Mouse (Mus musculus): ENCODE measurements around the gene Usp54. TPM values are rescaled to one million over a fixed set of nuclear protein-coding genes. Genes with fewer than 3 reads are reported as not detected.

Gene Usp54
- polyA plus RNA-seq, 1 experiment: 1.9 TPM

GRCm38 (mm10) chr14:20658326-20658725 is 17.5 kb upstream of the Usp54 start:
- Histone ChIP-seq H3K27me3 (ENCODE audit: control insufficient read depth, insufficient read depth, low read length) (0 out of 2 replicates have a peak, but pooled peaks cover 2% of the 10 kb centered on the region), H3K4me3 (ENCODE audit: extremely low read depth, insufficient read depth, insufficient read length) (no peak overlapping the region), H3K4me1 (ENCODE audit: control insufficient read depth, insufficient read depth, insufficient read length) (no peaks in the 10 kb centered on the region), H3K27ac (ENCODE audit: insufficient read depth, low read length) (no peak overlapping the region), H3K36me3 (ENCODE audit: control insufficient read depth, insufficient read depth, low read length) (no peaks in the 10 kb centered on the region)
- DNase-seq (ENCODE audit: low read depth in 1 of 2, low spot score in 2 of 2): no peak
- peak; percentile 8; the same call in 1 of the 2 replicates for TF ChIP-seq CTCF (IDR thresholded peaks at IDR 0.05; ENCODE audit: extremely low read depth, insufficient read depth, insufficient read length, insufficient replicate concordance)
- TF ChIP-seq POLR2A (IDR thresholded peaks at IDR 0.05; ENCODE audit: low read depth, low read length): no peak

DNA sequence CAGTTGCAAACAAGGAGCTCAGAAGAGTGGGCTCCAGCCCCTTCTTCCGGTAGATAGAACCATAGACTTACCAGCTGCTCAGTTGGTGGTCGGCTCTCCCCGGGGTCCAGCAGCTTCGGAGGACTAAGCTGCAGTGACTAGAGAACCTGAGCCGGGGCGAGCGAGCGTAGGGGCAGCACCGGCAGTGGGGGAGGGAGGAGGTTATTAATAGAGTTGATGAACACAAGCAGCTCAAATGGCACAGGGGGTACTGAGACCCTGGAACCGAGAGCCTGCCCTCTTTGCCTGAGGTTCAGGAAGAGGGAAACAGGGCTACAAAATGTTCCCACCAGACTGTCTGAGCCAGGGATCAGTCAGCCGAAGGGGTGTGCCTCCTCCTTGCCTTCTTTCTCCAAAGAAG is 15.5 kb upstream of the Usp54 start, which contains the start of gene Myoz1:
TSS of gene Myoz1 (minus strand) at position 180 of the 400 bp plus-strand sequence.
- no peak for TF ChIP-seq POLR2A (IDR thresholded peaks at IDR 0.05; ENCODE audit: low read depth, low read length)
- Histone ChIP-seq H3K27ac (ENCODE audit: insufficient read depth, low read length) (no peak within 1 kb of the TSS), H3K27me3 (ENCODE audit: control insufficient read depth, insufficient read depth, low read length) (no peaks in the 10 kb centered on the region), H3K36me3 (ENCODE audit: control insufficient read depth, insufficient read depth, low read length) (no peaks in the 10 kb centered on the region), H3K4me1 (ENCODE audit: control insufficient read depth, insufficient read depth, insufficient read length) (no peaks in the 10 kb centered on the region), H3K4me3 (ENCODE audit: extremely low read depth, insufficient read depth, insufficient read length) (no peak within 1 kb of the TSS)
- no peak for DNase-seq (ENCODE audit: low read depth in 1 of 2, low spot score in 2 of 2)
- WGBS: 91% methylated on average over 11 of the region's 11 CpGs

GRCm38 (mm10) chr14:20655731-20656130 is 14.9 kb upstream of the Usp54 start:
- no peaks in the 10 kb centered on the region for H3K27me3 ChIP-seq (ENCODE audit: control insufficient read depth, insufficient read depth, low read length)
- H3K4me1 ChIP-seq (ENCODE audit: control insufficient read depth, insufficient read depth, insufficient read length): no peaks in the 10 kb centered on the region
- no peak overlapping the region for H3K4me3 ChIP-seq (ENCODE audit: extremely low read depth, insufficient read depth, insufficient read length)
- TF ChIP-seq POLR2A (IDR thresholded peaks at IDR 0.05; ENCODE audit: low read depth, low read length) (no peak), CTCF (IDR thresholded peaks at IDR 0.05; ENCODE audit: extremely low read depth, insufficient read depth, insufficient read length, insufficient replicate concordance) (no peak)
- no peaks in the 10 kb centered on the region for H3K36me3 ChIP-seq (ENCODE audit: control insufficient read depth, insufficient read depth, low read length)
- WGBS: 87% methylated on average over 9 of the region's 9 CpGs
- H3K27ac ChIP-seq (ENCODE audit: insufficient read depth, low read length): no peak overlapping the region
- DNase-seq (ENCODE audit: low read depth in 1 of 2, low spot score in 2 of 2): no peak

- no peak overlapping the region for H3K4me3 ChIP-seq (ENCODE audit: extremely low read depth, insufficient read depth, insufficient read length)
- TF ChIP-seq POLR2A (IDR thresholded peaks at IDR 0.05; ENCODE audit: low read depth, low read length) (no peak), CTCF (IDR thresholded peaks at IDR 0.05; ENCODE audit: extremely low read depth, insufficient read depth, insufficient read length, insufficient replicate concordance) (no peak)
- no peaks in the 10 kb centered on the region for H3K36me3 ChIP-seq (ENCODE audit: control insufficient read depth, insufficient read depth, low read length)
- H3K27me3 ChIP-seq (ENCODE audit: control insufficient read depth, insufficient read depth, low read length): no peaks in the 10 kb centered on the region
- DNase-seq (ENCODE audit: low read depth in 1 of 2, low spot score in 2 of 2): no peak
- H3K27ac ChIP-seq (ENCODE audit: insufficient read depth, low read length): no peak overlapping the region
- WGBS: 76% methylated on average over 9 of the region's 9 CpGs
- H3K4me1 ChIP-seq (ENCODE audit: control insufficient read depth, insufficient read depth, insufficient read length): no peaks in the 10 kb centered on the region
Measured at GRCm38 (mm10) chr14:20654690-20655421, 14.0 kb upstream of the Usp54 start.

DNA sequence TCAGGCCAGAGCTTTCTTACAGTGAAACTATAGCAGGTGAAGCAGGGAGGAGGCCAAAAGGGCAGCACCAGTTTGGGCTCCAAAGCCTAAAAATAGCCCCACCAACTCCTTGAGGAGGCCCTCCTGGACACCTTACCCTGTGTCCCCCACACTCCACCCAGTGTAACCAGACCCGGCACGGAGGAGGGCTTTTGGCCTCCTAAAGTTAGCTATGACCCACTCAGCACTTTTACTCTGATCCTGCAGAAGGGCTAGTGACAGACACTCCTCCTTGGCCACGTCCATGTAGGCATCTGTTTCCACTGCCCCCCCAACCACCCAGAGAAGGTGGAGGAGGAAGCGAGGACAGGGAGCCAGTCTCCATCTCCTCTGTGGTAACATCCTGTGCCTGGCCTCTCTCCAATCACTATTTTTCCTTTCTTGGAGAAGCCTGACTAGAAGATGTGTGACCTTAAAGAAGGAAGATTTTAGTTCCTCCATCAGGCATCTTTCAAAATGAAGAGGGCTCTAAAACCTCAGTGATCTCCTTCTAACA is 10.9 kb upstream of the Usp54 start:
- DNase-seq (ENCODE audit: low read depth in 1 of 2, low spot score in 2 of 2): no peak
- no peaks in the 10 kb centered on the region for H3K27me3 ChIP-seq (ENCODE audit: control insufficient read depth, insufficient read depth, low read length)
- no peaks in the 10 kb centered on the region for H3K4me1 ChIP-seq (ENCODE audit: control insufficient read depth, insufficient read depth, insufficient read length)
- H3K36me3 ChIP-seq (ENCODE audit: control insufficient read depth, insufficient read depth, low read length): no peaks in the 10 kb centered on the region
- H3K4me3 ChIP-seq (ENCODE audit: extremely low read depth, insufficient read depth, insufficient read length): no peak overlapping the region
- no peak overlapping the region for H3K27ac ChIP-seq (ENCODE audit: insufficient read depth, low read length)
- 80% methylated on average over 4 of the region's 4 CpGs for WGBS
- TF ChIP-seq POLR2A (IDR thresholded peaks at IDR 0.05; ENCODE audit: low read depth, low read length): no peak
- TF ChIP-seq CTCF (IDR thresholded peaks at IDR 0.05; ENCODE audit: extremely low read depth, insufficient read depth, insufficient read length, insufficient replicate concordance): no peak

- Histone ChIP-seq H3K27ac (ENCODE audit: insufficient read depth, low read length) (no peak overlapping the region), H3K36me3 (ENCODE audit: control insufficient read depth, insufficient read depth, low read length) (no peaks in the 10 kb centered on the region), H3K4me3 (ENCODE audit: extremely low read depth, insufficient read depth, insufficient read length) (no peak overlapping the region), H3K27me3 (ENCODE audit: control insufficient read depth, insufficient read depth, low read length) (no peaks in the 10 kb centered on the region), H3K4me1 (ENCODE audit: control insufficient read depth, insufficient read depth, insufficient read length) (no peaks in the 10 kb centered on the region)
- no peak for DNase-seq (ENCODE audit: low read depth in 1 of 2, low spot score in 2 of 2)
- WGBS: 96% methylated on average over 2 of the region's 2 CpGs
- no peak for TF ChIP-seq POLR2A (IDR thresholded peaks at IDR 0.05; ENCODE audit: low read depth, low read length)
- TF ChIP-seq CTCF (IDR thresholded peaks at IDR 0.05; ENCODE audit: extremely low read depth, insufficient read depth, insufficient read length, insufficient replicate concordance): no peak
Measured at GRCm38 (mm10) chr14:20651000-20651399, 10.1 kb upstream of the Usp54 start.

GRCm38 (mm10) chr14:20646381-20646780 is 5.5 kb upstream of the Usp54 start:
- Histone ChIP-seq H3K27me3 (ENCODE audit: control insufficient read depth, insufficient read depth, low read length) (no peaks in the 10 kb centered on the region), H3K36me3 (ENCODE audit: control insufficient read depth, insufficient read depth, low read length) (no peaks in the 10 kb centered on the region), H3K4me1 (ENCODE audit: control insufficient read depth, insufficient read depth, insufficient read length) (no peaks in the 10 kb centered on the region), H3K27ac (ENCODE audit: insufficient read depth, low read length) (no peak overlapping the region), H3K4me3 (ENCODE audit: extremely low read depth, insufficient read depth, insufficient read length) (no peak overlapping the region)
- TF ChIP-seq POLR2A (IDR thresholded peaks at IDR 0.05; ENCODE audit: low read depth, low read length) (no peak), CTCF (IDR thresholded peaks at IDR 0.05; ENCODE audit: extremely low read depth, insufficient read depth, insufficient read length, insufficient replicate concordance) (no peak)
- no peak for DNase-seq (ENCODE audit: low read depth in 1 of 2, low spot score in 2 of 2)

Measured in spleen, adult 2 months (tissue).